Mouse (Mus musculus) testis, adult 10 weeks (tissue): ENCODE data around the gene Ucp2. TPM values are rescaled to one million over a fixed set of nuclear protein-coding genes. Genes with fewer than 3 reads are reported as not detected.

Source experiments
- polyA plus RNA-seq: library from polyadenylated mRNA; stranded (reverse); fragments of 350-450 nt; fragmentation: Illumina TruSeq; extraction: RNeasy Lipid Tissue Mini Kit (QIAGEN cat#74804); gene quantifications from one replicate; pipeline ENCODE4 v1.2.3, GENCODE M21; 2014; ENCODE audit warnings: low read depth, low replicate concordance

Gene Ucp2
- 3.2 TPM for polyA plus RNA-seq

GRCm38 (mm10) chr7:100493117-100493483 is at the start of gene Ucp2:
Gene Ucp2, plus strand, starts transcription at chr7:100493337.

GRCm38 (mm10) chr7:100472777-100473176 is 20.4 kb upstream of the Ucp2 start, which contains the start of gene Ucp3:
Gene Ucp3, plus strand, starts transcription at chr7:100472990.

GRCm38 (mm10) chr7:100514573-100514972 is 21.4 kb downstream of the Ucp2 start, which contains the start of gene Dnajb13:
Gene Dnajb13, minus strand, starts transcription at chr7:100514960.

GRCm38 (mm10) chr7:100536804-100537518 is 43.8 kb downstream of the Ucp2 start, which contains the start of gene Coa4:
Gene Coa4, plus strand, starts transcription at chr7:100537071.

Other genes with a start within 250 kb of the Ucp2 start
- gene P4ha3, start 207.8 kb upstream of the Ucp2 start, polyA plus RNA-seq = 0.14 TPM
- 61.7 TPM for gene C2cd3, start 121.1 kb upstream of the Ucp2 start, polyA plus RNA-seq
- gene Ppme1, start 121.0 kb upstream of the Ucp2 start, polyA plus RNA-seq = 93.7 TPM
- 0.18 TPM for gene Ucp3, start 20.3 kb upstream of the Ucp2 start, polyA plus RNA-seq
- 209 TPM for gene Dnajb13, start 21.6 kb downstream of the Ucp2 start, polyA plus RNA-seq
- gene Coa4, start 43.7 kb downstream of the Ucp2 start, polyA plus RNA-seq = 28.1 TPM
- 138 TPM for gene Rab6a, start 114.1 kb downstream of the Ucp2 start, polyA plus RNA-seq
- 64.5 TPM for gene Mrpl48, start 115.0 kb downstream of the Ucp2 start, polyA plus RNA-seq
- gene Plekhb1, start 169.1 kb downstream of the Ucp2 start, polyA plus RNA-seq = 2.9 TPM
- gene Fam168a, start 213.3 kb downstream of the Ucp2 start, polyA plus RNA-seq = 4.1 TPM